Comparison of ENCODE assay signal across 25 mouse cellular contexts in the genomic region with DNA sequence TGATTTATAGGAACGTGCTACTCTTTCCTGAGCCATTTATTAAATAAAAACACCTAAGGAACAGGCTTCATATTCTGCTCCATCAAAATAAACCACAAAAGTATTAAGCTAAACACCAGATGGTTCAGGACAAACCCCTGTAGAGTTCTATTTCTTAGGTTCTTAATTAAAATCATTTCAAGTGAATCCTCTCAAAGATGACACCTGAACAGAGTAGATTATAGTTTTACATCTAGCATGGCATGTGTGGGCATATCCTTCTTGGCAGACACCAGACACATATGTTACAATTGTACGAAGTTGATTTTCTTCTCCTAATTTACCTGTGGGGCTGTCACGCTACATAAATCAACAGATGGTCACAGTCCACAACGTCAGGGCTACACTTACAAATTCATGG. TPM values are rescaled to one million over a fixed set of nuclear protein-coding genes. Genes with fewer than 3 reads are reported as not detected.
DNase-seq lines count a peak whose midpoint lies in the region; ATAC-seq and TF ChIP-seq lines count a peak whose summit lies in the region.
"Had no signal": no experiment of that assay in that cellular context is flagged by ENCODE, and none has a peak within 500 bp of the region (broad histone marks: within the 10 kb centered on the region; RNA-seq: fewer than 3 reads in every experiment).

No protein-coding gene starts in this region.

- no peak overlapping the region for H3K27ac ChIP-seq in hindbrain, postnatal 0 days
- H3K27ac ChIP-seq in hindbrain, embryonic 14.5 days = no peak overlapping the region
- H3K27ac ChIP-seq: embryonic facial prominence, embryonic 13.5 days; embryonic facial prominence, embryonic 15.5 days; forebrain, embryonic 10.5 days; forebrain, embryonic 13.5 days; forebrain, embryonic 15.5 days had no signal

- no peak for DNase-seq in frontal cortex, postnatal 10 days (ENCODE audit: low spot score in 2 of 2)
- DNase-seq in hindbrain, postnatal 0 days (ENCODE audit: low spot score) = peak; percentile 20
- DNase-seq in hindbrain, embryonic 14.5 days (ENCODE audit: low spot score) = no peak
- DNase-seq in right cerebral cortex, postnatal 25 days = peak; percentile 8
- no peak for DNase-seq in right cerebral cortex, adult 18-20 months
- no peak for DNase-seq in cerebellum, adult 18-20 months
- DNase-seq: adrenal gland, adult 2 months; adrenal gland, postnatal 10 days; adrenal gland, postnatal 25 days; cerebellum, adult 11-12 months; cerebellum, adult 8-10 months; cerebellum, adult 9-11 months; cerebellum, postnatal 14 days; cerebellum, postnatal 36 days; embryo, embryonic 11 days had no signal

- no peaks in the 10 kb centered on the region for H3K9me3 ChIP-seq in hindbrain, postnatal 0 days (ENCODE audit: low read length)
- H3K9me3 ChIP-seq in hindbrain, embryonic 14.5 days (ENCODE audit: control insufficient read depth, low read length) = no peaks in the 10 kb centered on the region
- H3K9me3 ChIP-seq: embryonic facial prominence, embryonic 13.5 days; embryonic facial prominence, embryonic 15.5 days; forebrain, embryonic 10.5 days; forebrain, embryonic 13.5 days; forebrain, embryonic 15.5 days had no signal

- no peak for TF ChIP-seq CTCF in hindbrain, postnatal 0 days (IDR thresholded peaks at IDR 0.05; ENCODE audit: low read depth)

- WGBS in hindbrain, postnatal 0 days = 60% methylated on average over 4 of the region's 4 CpGs
- WGBS in hindbrain, embryonic 14.5 days = 85% methylated on average over 4 of the region's 4 CpGs

- no peaks in the 10 kb centered on the region for H3K36me3 ChIP-seq in hindbrain, postnatal 0 days (ENCODE audit: insufficient read depth, low read length)
- no peaks in the 10 kb centered on the region for H3K36me3 ChIP-seq in hindbrain, embryonic 14.5 days (replicated peaks; ENCODE audit: control insufficient read depth, insufficient read depth)
- H3K36me3 ChIP-seq: embryonic facial prominence, embryonic 13.5 days; embryonic facial prominence, embryonic 15.5 days; forebrain, embryonic 10.5 days; forebrain, embryonic 15.5 days had no signal

- no peak overlapping the region for H3K4me2 ChIP-seq in hindbrain, postnatal 0 days (ENCODE audit: low read depth, low read length)
- no peak overlapping the region for H3K4me2 ChIP-seq in hindbrain, embryonic 14.5 days (replicated peaks)
- H3K4me2 ChIP-seq: embryonic facial prominence, embryonic 13.5 days; embryonic facial prominence, embryonic 15.5 days; forebrain, embryonic 13.5 days; forebrain, embryonic 15.5 days had no signal

- no peaks in the 10 kb centered on the region for H3K27me3 ChIP-seq in hindbrain, postnatal 0 days (ENCODE audit: insufficient read depth, low read length)
- H3K27me3 ChIP-seq in hindbrain, embryonic 14.5 days (ENCODE audit: control insufficient read depth, insufficient read depth, low read length) = no peaks in the 10 kb centered on the region
- H3K27me3 ChIP-seq: embryonic facial prominence, embryonic 13.5 days; embryonic facial prominence, embryonic 15.5 days; forebrain, embryonic 13.5 days; forebrain, embryonic 15.5 days had no signal

- no peak overlapping the region for H3K9ac ChIP-seq in hindbrain, postnatal 0 days (replicated peaks; ENCODE audit: low read length)
- H3K9ac ChIP-seq in hindbrain, embryonic 14.5 days = no peak overlapping the region
- H3K9ac ChIP-seq: embryonic facial prominence, embryonic 13.5 days; embryonic facial prominence, embryonic 15.5 days; forebrain, embryonic 13.5 days; forebrain, embryonic 15.5 days had no signal

- H3K4me3 ChIP-seq in hindbrain, postnatal 0 days (ENCODE audit: low read length) = no peak overlapping the region
- no peak overlapping the region for H3K4me3 ChIP-seq in hindbrain, embryonic 14.5 days (replicated peaks; ENCODE audit: low read length)
- H3K4me3 ChIP-seq: embryonic facial prominence, embryonic 13.5 days; embryonic facial prominence, embryonic 15.5 days; erythroblast, embryonic 14.5 days; forebrain, embryonic 10.5 days; forebrain, embryonic 13.5 days; forebrain, embryonic 15.5 days had no signal

- peak; percentile 47; the same call in 1 of the 2 replicates for ATAC-seq in frontal cortex, adult (ENCODE audit: low TSS enrichment)
- peak; percentile 59; the same call in 1 of the 2 replicates for ATAC-seq in hindbrain, postnatal 0 days
- no peak for ATAC-seq in hindbrain, embryonic 14.5 days (ENCODE audit: low FRiP score)
- ATAC-seq: forebrain, embryonic 13.5 days; forebrain, embryonic 15.5 days had no signal

- no peaks in the 10 kb centered on the region for H3K4me1 ChIP-seq in hindbrain, postnatal 0 days (ENCODE audit: insufficient read depth, low read length)
- H3K4me1 ChIP-seq in hindbrain, embryonic 14.5 days (replicated peaks; ENCODE audit: control insufficient read depth, insufficient read depth, low read length) = no peaks in the 10 kb centered on the region
- H3K4me1 ChIP-seq: embryonic facial prominence, embryonic 13.5 days; embryonic facial prominence, embryonic 15.5 days; forebrain, embryonic 10.5 days; forebrain, embryonic 13.5 days; forebrain, embryonic 15.5 days had no signal

RNA-seq across cellular contexts. Expression of a gene that starts 35.5 kb away (rescaled TPM):
- 0.36 TPM in 1 of 2 replicates, not detected in the other for total RNA-seq in hindbrain, postnatal 0 days (2014; rRNA removed)
- 0.09 and 0.18 TPM in 2 replicates for polyA plus RNA-seq in hindbrain, postnatal 0 days (2015; fragmentation: Nextera tagmentation; extraction: Ambion mirVana)
- polyA plus RNA-seq in hindbrain, embryonic 14.5 days (2014; fragmentation: Nextera tagmentation; extraction: Ambion mirVana) = 0.07 and 0.19 TPM in 2 replicates
- total RNA-seq: common myeloid progenitor, adult 5-6 weeks; MEL had no signal
- polyA plus RNA-seq: adrenal gland, adult 2 months; C2C12; erythroblast, embryonic 14.5 days; forebrain, embryonic 13.5 days; forebrain, embryonic 15.5 days had no signal

Comparison
In these comparisons a context has a peak if more than half of its experiments do, and no peak if none do; other contexts are left out.
1. DNase-seq: peak in hindbrain, postnatal 0 days (single experiment) and right cerebral cortex, postnatal 25 days (single experiment); none in frontal cortex, postnatal 10 days (0 of 2), hindbrain, embryonic 14.5 days (single experiment), right cerebral cortex, adult 18-20 months (single experiment) and cerebellum, adult 18-20 months (0 of 2).